Mouse (Mus musculus) ES-E14 (cell line): ENCODE measurements around the gene Ptprm.
A peak's percentile ranks its signal among the peaks of the same experiment; 100 is the strongest.

Source experiments
- CHD2 ChIP-seq: IDR thresholded peaks from 2 replicates; pipeline ENCODE4 v1.6.1; 2014; ENCODE audit warnings: mild to moderate bottlenecking, low read depth, low read length, inconsistent platforms
- HCFC1 ChIP-seq: IDR thresholded peaks from 2 replicates; pipeline ENCODE4 v1.6.1; 2012; ENCODE audit warnings: low read length, inconsistent platforms, borderline replicate concordance; ENCODE audit not compliant: insufficient read depth
- MAFK ChIP-seq: IDR thresholded peaks from 2 replicates; pipeline ENCODE4 v1.6.1; 2014; ENCODE audit warnings: mild to moderate bottlenecking, low read depth, low read length, inconsistent platforms; ENCODE audit not compliant: insufficient read depth
- ZC3H11A ChIP-seq: IDR thresholded peaks from 2 replicates; pipeline ENCODE4 v1.6.1; 2012; ENCODE audit warnings: low read depth, mild to moderate bottlenecking, inconsistent platforms, low read length, borderline replicate concordance
- ZNF384 ChIP-seq: IDR thresholded peaks from 2 replicates; pipeline ENCODE4 v1.6.1; 2012; ENCODE audit warnings: low read depth, low read length, inconsistent platforms

GRCm38 (mm10) chr17:67301367-67301766 lies 52.9 kb downstream of the Ptprm start:
- TF ChIP-seq CHD2 (no peak), ZNF384 (no peak), MAFK (peak; percentile 52; the same call in 1 of the 2 replicates), ZC3H11A (no peak), HCFC1 (no peak)
